Mouse (Mus musculus) midbrain, postnatal 0 days (tissue): ENCODE measurements around the gene Kif6. TPM values are rescaled to one million over a fixed set of nuclear protein-coding genes. Genes with fewer than 3 reads are reported as not detected.

Experiments used
- ATAC-seq: fragments of 200-750 bp; cut with Nextera tagmentation; 2 replicates; pipeline ENCODE4 v1.8.0; 2017; ENCODE audit warnings: moderate number of reproducible peaks, mild to moderate bottlenecking, moderate TSS enrichment, moderate library complexity; ENCODE audit not compliant: low FRiP score
- DNase-seq: peaks from one replicate; pipeline ENCODE4 v3.0.0-alpha.2; 2015; ENCODE audit warnings: low spot score
- H3K27ac ChIP-seq: fragments of 300-500 bp; sonication (generic); 2 replicates; pipeline ENCODE4 v1.5.1; 2014; ENCODE audit warnings: low read depth, mild to moderate bottlenecking, low read length, mixed read lengths
- H3K27me3 ChIP-seq: fragments of 300-500 bp; sonication (generic); 2 replicates; pipeline ENCODE4 v1.6.1; 2014; ENCODE audit warnings: low read length, control low read depth, mixed read lengths; ENCODE audit not compliant: insufficient read depth
- H3K36me3 ChIP-seq: fragments of 300-500 bp; sonication (generic); 2 replicates; pipeline ENCODE4 v1.6.1; 2014; ENCODE audit warnings: low read length, control low read depth, mixed read lengths; ENCODE audit not compliant: insufficient read depth
- H3K4me1 ChIP-seq: fragments of 300-500 bp; sonication (generic); 2 replicates; pipeline ENCODE4 v1.6.1; 2014; ENCODE audit warnings: mild to moderate bottlenecking, control low read depth, antibody characterized with exemption, low read length, mixed read lengths; ENCODE audit not compliant: insufficient read depth
- H3K4me2 ChIP-seq: fragments of 300-500 bp; sonication (generic); 2 replicates; pipeline ENCODE4 v1.6.1; 2014; ENCODE audit warnings: low read depth, mild to moderate bottlenecking, low read length, mixed read lengths; ENCODE audit not compliant: poor library complexity, severe bottlenecking
- H3K4me3 ChIP-seq: fragments of 300-500 bp; sonication (generic); 2 replicates; pipeline ENCODE4 v1.5.1; 2014; ENCODE audit warnings: low read depth, mild to moderate bottlenecking, low read length, moderate library complexity
- H3K9ac ChIP-seq: fragments of 300-500 bp; sonication (generic); replicated peaks from 2 replicates; pipeline ENCODE4 v1.6.1; 2014; ENCODE audit warnings: mild to moderate bottlenecking, low read length, moderate library complexity, mixed read lengths; ENCODE audit not compliant: poor library complexity, severe bottlenecking
- H3K9me3 ChIP-seq: fragments of 300-500 bp; sonication (generic); 2 replicates; pipeline ENCODE4 v1.6.1; 2016; ENCODE audit warnings: low read length, control low read depth
- CTCF ChIP-seq: IDR thresholded peaks from 2 replicates; pipeline ENCODE4 v1.5.1; 2016; ENCODE audit warnings: antibody characterized with exemption, mild to moderate bottlenecking
- WGBS: fragments of 180-500 bp; shearing (Covaris S2); extraction: QIAGEN DNeasy Blood & Tissue Kit; methylation state at CpG from one replicate; pipeline ENCODE4 v1.1.7; 2014; 5-methylcytosine and 5-hydroxymethylcytosine counted together
- polyA plus RNA-seq: library from polyadenylated mRNA; unstranded; fragments of >200 nt; fragmentation: Nextera tagmentation; extraction: Ambion mirVana; gene quantifications from 2 replicates; pipeline ENCODE4 v1.2.1, GENCODE M21; 2015
- total RNA-seq: library from RNA; depleted of rRNA; stranded (reverse); fragments of >200 nt; gene quantifications from 2 replicates; pipeline ENCODE4 v1.2.3, GENCODE M21; 2014; rRNA removed

Kif6 gene
- total and polyA plus RNA-seq, 2 experiments from 2014 or later, result 1.7 to 2.1 TPM

DNA sequence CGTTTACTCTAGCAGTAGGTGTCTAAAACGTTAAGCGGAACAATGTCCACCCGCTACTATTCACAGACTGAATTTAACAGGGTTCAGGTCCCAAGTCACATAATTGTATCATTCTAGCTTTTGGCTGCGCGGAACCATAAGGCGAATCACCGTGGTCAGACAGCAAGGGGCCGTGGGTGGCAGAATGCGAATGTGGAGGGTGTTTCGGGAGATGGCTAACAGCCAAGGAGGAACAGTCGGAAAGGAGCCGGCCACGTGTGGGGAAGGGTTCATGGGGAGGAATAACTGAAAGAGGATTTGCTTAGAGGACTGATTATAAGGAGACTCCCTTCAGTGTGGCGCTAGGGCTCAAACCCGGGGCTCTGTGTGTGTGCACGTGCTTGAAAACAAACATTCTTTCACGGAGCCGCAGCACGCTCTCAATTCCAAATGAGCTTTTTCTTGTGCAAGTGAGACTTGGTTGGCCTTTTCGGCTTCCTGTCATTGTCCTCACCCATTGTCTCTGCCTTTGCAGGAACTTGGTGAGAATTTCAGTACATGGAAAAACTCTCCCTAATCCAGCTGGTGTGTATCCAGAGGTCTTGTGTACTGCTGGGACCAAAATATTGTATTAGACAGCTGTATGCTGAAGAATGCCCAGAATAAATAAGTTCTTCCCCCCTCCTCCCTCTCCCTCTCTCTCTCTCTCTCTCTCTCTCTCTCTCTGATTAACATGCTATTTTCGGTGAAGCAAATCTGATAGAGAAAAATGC, 337.1 kb downstream of the Kif6 start:
- DNase-seq (peak; percentile 26), ATAC-seq (no peak)
- Histone ChIP-seq H3K9me3 (no peaks in the 10 kb centered on the region), H3K27me3 (no peaks in the 10 kb centered on the region), H3K4me2 (peak overlapping the region; percentile 54), H3K4me3 (peak overlapping the region; percentile 22; the same call in 1 of the 2 replicates), H3K4me1 (peaks cover 2% of the 10 kb centered on the region; the same call in 1 of the 2 replicates), H3K36me3 (no peaks in the 10 kb centered on the region), H3K9ac (no peak overlapping the region; the same call in 1 of the 2 replicates), H3K27ac (no peak overlapping the region)
- no peak for TF ChIP-seq CTCF
- WGBS, result 13% methylated on average over 22 of the region's 22 CpGs

DNA sequence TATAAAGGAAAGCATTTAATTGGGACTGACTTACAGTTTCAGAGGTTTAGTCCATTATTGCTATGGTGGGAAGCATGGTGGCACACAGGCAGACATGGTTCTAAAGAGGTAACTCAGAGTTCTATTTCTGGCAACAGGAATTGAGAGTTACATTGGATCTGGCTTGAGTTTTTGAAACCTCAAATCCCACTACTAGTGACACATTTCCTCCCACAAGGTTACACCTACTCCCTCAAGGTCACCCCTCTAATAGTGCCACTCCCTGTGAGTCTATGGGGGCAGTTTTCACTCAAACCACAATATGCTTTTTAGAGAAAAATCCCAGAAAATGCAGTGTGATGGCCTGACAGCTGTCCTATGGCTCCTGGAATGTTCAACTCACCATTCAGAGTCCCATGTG, 344.1 kb downstream of the Kif6 start:
- no peak for TF ChIP-seq CTCF
- Histone ChIP-seq H3K27ac (no peak overlapping the region), H3K4me1 (no peaks in the 10 kb centered on the region), H3K9ac (no peak overlapping the region), H3K4me3 (no peak overlapping the region), H3K36me3 (no peaks in the 10 kb centered on the region), H3K9me3 (no peaks in the 10 kb centered on the region), H3K4me2 (no peak overlapping the region), H3K27me3 (no peaks in the 10 kb centered on the region)
- DNase-seq (no peak), ATAC-seq (no peak)

Other genes with a start within 250 kb of the Kif6 start
- 8.6 and 10.7 TPM in 2 replicates for gene Mocs1, start 186.8 kb upstream of the Kif6 start, total RNA-seq
- gene Mocs1, start 186.8 kb upstream of the Kif6 start, polyA plus RNA-seq, result 4.9 and 5.2 TPM in 2 replicates
- 12.5 and 12.9 TPM in 2 replicates for gene Daam2, start 50.8 kb upstream of the Kif6 start, total RNA-seq
- gene Daam2, start 50.8 kb upstream of the Kif6 start, polyA plus RNA-seq, result 1.4 and 1.7 TPM in 2 replicates